Mouse (Mus musculus): ENCODE results near the gene Ccl6.

GRCm38 (mm10) chr11:83540931-83541330 lies 52.0 kb downstream of the Ccl6 start:
- no peak for TF ChIP-seq CTCF (conservative IDR thresholded peaks at IDR 0.05; ENCODE audit: insufficient read depth, insufficient read length, low read depth, low read length)
- no peak for TF ChIP-seq POLR2A (IDR thresholded peaks at IDR 0.05; ENCODE audit: low read depth, low read length)
